Mouse (Mus musculus) liver, embryonic 11.5 days (tissue): ENCODE data around the gene Sapcd2. TPM values are rescaled to one million over a fixed set of nuclear protein-coding genes. Genes with fewer than 3 reads are reported as not detected.

Experiments used
- ATAC-seq: fragments of 200-750 bp; cut with Nextera tagmentation; replicated peaks from 2 replicates; pipeline ENCODE4 v1.8.0; 2017; ENCODE audit warnings: moderate number of reproducible peaks, mild to moderate bottlenecking, moderate TSS enrichment, moderate library complexity; ENCODE audit not compliant: low FRiP score
- DNase-seq: peaks from one replicate; pipeline ENCODE4 v3.0.0-alpha.2; 2017; ENCODE audit warnings: low spot score
- H3K27ac ChIP-seq: fragments of 300-500 bp; sonication (generic); 2 replicates; pipeline ENCODE4 v1.5.1; 2014; ENCODE audit warnings: mild to moderate bottlenecking, low read depth, low read length, control low read depth
- H3K27me3 ChIP-seq: fragments of 300-500 bp; sonication (generic); replicated peaks from 2 replicates; pipeline ENCODE4 v1.6.1; 2014; ENCODE audit warnings: low read length, mixed read lengths; ENCODE audit not compliant: control insufficient read depth, insufficient read depth
- H3K36me3 ChIP-seq: fragments of 300-500 bp; sonication (generic); 2 replicates; pipeline ENCODE4 v1.6.1; 2014; ENCODE audit warnings: mild to moderate bottlenecking, low read length, moderate library complexity, mixed read lengths; ENCODE audit not compliant: control insufficient read depth, insufficient read depth
- H3K4me1 ChIP-seq: fragments of 300-500 bp; sonication (generic); replicated peaks from 2 replicates; pipeline ENCODE4 v1.6.1; 2014; ENCODE audit warnings: low read length, mixed read lengths; ENCODE audit not compliant: control insufficient read depth, insufficient read depth
- H3K4me2 ChIP-seq: fragments of 300-500 bp; sonication (generic); 2 replicates; pipeline ENCODE4 v1.6.1; 2014; ENCODE audit warnings: mild to moderate bottlenecking, control low read depth, moderate library complexity
- H3K4me3 ChIP-seq: fragments of 300-500 bp; sonication (generic); 2 replicates; pipeline ENCODE4 v1.5.1; 2014; ENCODE audit warnings: low read depth, low read length, control low read depth
- H3K9ac ChIP-seq: fragments of 300-500 bp; sonication (generic); 2 replicates; pipeline ENCODE4 v1.6.1; 2014; ENCODE audit warnings: low read depth, low read length, control low read depth
- H3K9me3 ChIP-seq: fragments of 300-500 bp; sonication (generic); 2 replicates; pipeline ENCODE4 v1.6.1; 2016; ENCODE audit warnings: low read length, inconsistent platforms, mixed read lengths; ENCODE audit not compliant: control insufficient read depth
- WGBS: fragments of 180-500 bp; shearing (Covaris S2); extraction: QIAGEN DNeasy Blood & Tissue Kit; methylation state at CpG from one replicate; pipeline ENCODE4 v1.1.7; 2014; 5-methylcytosine and 5-hydroxymethylcytosine counted together
- polyA plus RNA-seq: library from polyadenylated mRNA; unstranded; fragments of >200 nt; fragmentation: Nextera tagmentation; extraction: Ambion mirVana; gene quantifications from 2 replicates; pipeline ENCODE4 v1.2.1, GENCODE M21; 2014

Gene Sapcd2
- polyA plus RNA-seq, 1 experiment from 2014 or later, result 51.0 TPM

GRCm38 (mm10) chr2:25394281-25395221 is 22.4 kb downstream of the Sapcd2 start:
- Histone ChIP-seq H3K9me3 (no peaks in the 10 kb centered on the region), H3K4me3 (no peak overlapping the region), H3K4me2 (no peak overlapping the region), H3K4me1 (peaks cover 5% of the 10 kb centered on the region), H3K27ac (no peak overlapping the region), H3K36me3 (no peaks in the 10 kb centered on the region), H3K27me3 (peaks cover 57% of the 10 kb centered on the region), H3K9ac (no peak overlapping the region)
- 51% methylated on average over 3 of the region's 3 CpGs for WGBS
- no peak for ATAC-seq
- no peak for DNase-seq

GRCm38 (mm10) chr2:25395721-25396596 is 23.8 kb downstream of the Sapcd2 start, which contains the start of gene Entpd2:
Gene Entpd2, plus strand, starts transcription at chr2:25395874.
- peaks cover 71% of the 10 kb centered on the region for H3K27me3 ChIP-seq
- ATAC-seq, result peak; percentile 57
- no peaks in the 10 kb centered on the region for H3K36me3 ChIP-seq
- no peak within 1 kb of the TSS for H3K27ac ChIP-seq
- peak within 1 kb of the TSS; percentile 92 for H3K4me2 ChIP-seq
- no peaks in the 10 kb centered on the region for H3K9me3 ChIP-seq
- 3% methylated on average over 57 of the region's 57 CpGs for WGBS
- DNase-seq, result no peak
- H3K4me3 ChIP-seq, result peak within 1 kb of the TSS; percentile 49
- H3K4me1 ChIP-seq, result peaks cover 5% of the 10 kb centered on the region
- no peak within 1 kb of the TSS for H3K9ac ChIP-seq

GRCm38 (mm10) chr2:25396597-25396983 is 24.5 kb downstream of the Sapcd2 start:
- peaks cover 74% of the 10 kb centered on the region for H3K27me3 ChIP-seq
- H3K9me3 ChIP-seq, result no peaks in the 10 kb centered on the region
- peak overlapping the region; percentile 92 for H3K4me2 ChIP-seq
- H3K27ac ChIP-seq, result no peak overlapping the region
- no peaks in the 10 kb centered on the region for H3K36me3 ChIP-seq
- peaks cover 5% of the 10 kb centered on the region for H3K4me1 ChIP-seq
- no peak for DNase-seq
- no peak overlapping the region for H3K9ac ChIP-seq
- no peak for ATAC-seq
- 16% methylated on average over 3 of the region's 3 CpGs for WGBS
- no peak overlapping the region for H3K4me3 ChIP-seq

- H3K4me3 ChIP-seq, result no peak overlapping the region
- H3K9ac ChIP-seq, result no peak overlapping the region
- H3K27ac ChIP-seq, result no peak overlapping the region
- WGBS, result 41% methylated on average over 1 of the region's 1 CpGs
- ATAC-seq (no peak), DNase-seq (no peak)
- peaks cover 78% of the 10 kb centered on the region for H3K27me3 ChIP-seq
- peaks cover 5% of the 10 kb centered on the region for H3K4me1 ChIP-seq
- H3K36me3 ChIP-seq, result no peaks in the 10 kb centered on the region
- no peaks in the 10 kb centered on the region for H3K9me3 ChIP-seq
- no peak overlapping the region for H3K4me2 ChIP-seq
Measured at GRCm38 (mm10) chr2:25397010-25397409, 24.9 kb downstream of the Sapcd2 start.

GRCm38 (mm10) chr2:25398065-25398464 is 25.9 kb downstream of the Sapcd2 start:
- Histone ChIP-seq H3K36me3 (no peaks in the 10 kb centered on the region), H3K4me3 (no peak overlapping the region), H3K4me1 (peaks cover 5% of the 10 kb centered on the region), H3K27ac (no peak overlapping the region), H3K4me2 (no peak overlapping the region), H3K27me3 (peaks cover 85% of the 10 kb centered on the region), H3K9ac (no peak overlapping the region), H3K9me3 (no peaks in the 10 kb centered on the region)
- no peak for DNase-seq
- no peak for ATAC-seq
- WGBS, result 84% methylated on average over 7 of the region's 7 CpGs

- 59% methylated on average over 8 of the region's 8 CpGs for WGBS
Measured at GRCm38 (mm10) chr2:25399051-25399450, 26.9 kb downstream of the Sapcd2 start, which contains the start of gene Npdc1. Gene Npdc1, plus strand, starts transcription at chr2:25399351.

GRCm38 (mm10) chr2:25400291-25400690 is 28.2 kb downstream of the Sapcd2 start:
- Histone ChIP-seq H3K9me3 (no peaks in the 10 kb centered on the region), H3K27ac (no peak overlapping the region), H3K4me3 (no peak overlapping the region), H3K4me2 (peak overlapping the region; percentile 25; the same call in 1 of the 2 replicates), H3K9ac (no peak overlapping the region), H3K27me3 (peaks cover 90% of the 10 kb centered on the region), H3K4me1 (peaks cover 5% of the 10 kb centered on the region), H3K36me3 (no peaks in the 10 kb centered on the region)
- no peak for DNase-seq
- 21% methylated on average over 16 of the region's 16 CpGs for WGBS
- no peak for ATAC-seq

More at GRCm38 (mm10) chr2:25399051-25399450, 26.9 kb downstream of the Sapcd2 start, which contains the start of gene Npdc1:
- ATAC-seq (no peak), DNase-seq (no peak)
- H3K27ac ChIP-seq, result no peak within 1 kb of the TSS
- H3K36me3 ChIP-seq, result no peaks in the 10 kb centered on the region
- no peak within 1 kb of the TSS for H3K4me2 ChIP-seq
- H3K9ac ChIP-seq, result no peak within 1 kb of the TSS
- peaks cover 93% of the 10 kb centered on the region for H3K27me3 ChIP-seq
- no peaks in the 10 kb centered on the region for H3K9me3 ChIP-seq
- no peak within 1 kb of the TSS for H3K4me3 ChIP-seq
- peaks cover 5% of the 10 kb centered on the region for H3K4me1 ChIP-seq

- 4% methylated on average over 17 of the region's 17 CpGs for WGBS
- DNase-seq (no peak), ATAC-seq (0 out of 2 replicates have a peak, but pooled peaks have one; percentile 29)
- H3K9me3 ChIP-seq, result no peaks in the 10 kb centered on the region
- H3K4me2 ChIP-seq, result peak overlapping the region; percentile 25; the same call in 1 of the 2 replicates
- H3K36me3 ChIP-seq, result no peaks in the 10 kb centered on the region
- peaks cover 2% of the 10 kb centered on the region for H3K4me1 ChIP-seq
- no peak overlapping the region for H3K27ac ChIP-seq
- H3K9ac ChIP-seq, result no peak overlapping the region
- H3K4me3 ChIP-seq, result no peak overlapping the region
- peaks cover 90% of the 10 kb centered on the region for H3K27me3 ChIP-seq
Measured at GRCm38 (mm10) chr2:25400764-25401163, 28.6 kb downstream of the Sapcd2 start.
